Mouse (Mus musculus) C2C12 (cell line): ENCODE measurements around the gene Reck. TPM values are rescaled to one million over a fixed set of nuclear protein-coding genes. Genes with fewer than 3 reads are reported as not detected.

ENCODE experiments used
- H3K27me3 ChIP-seq: one replicate; pipeline ENCODE4 v1.6.1; 2011; ENCODE audit not compliant: control insufficient read depth, insufficient read depth, insufficient read length
- H3K36me3 ChIP-seq: one replicate; pipeline ENCODE4 v1.6.1; 2011; ENCODE audit not compliant: control insufficient read depth, insufficient read depth
- H3K4me3 ChIP-seq: one replicate; pipeline ENCODE4 v1.5.1; 2011; ENCODE audit warnings: mild to moderate bottlenecking, control low read depth; ENCODE audit not compliant: poor library complexity, insufficient read depth, severe bottlenecking
- H3K79me2 ChIP-seq: one replicate; pipeline ENCODE4 v1.6.1; 2011; ENCODE audit not compliant: control insufficient read depth, insufficient read depth
- H3K79me3 ChIP-seq: one replicate; pipeline ENCODE4 v1.6.1; 2011; ENCODE audit warnings: low read depth, control low read depth
- H3ac ChIP-seq: one replicate; pipeline ENCODE3; 2011; ENCODE audit warnings: low read depth; ENCODE audit not compliant: control insufficient read depth, insufficient read length
- CEBPB ChIP-seq: IDR thresholded peaks from one replicate; pipeline ENCODE4 v1.6.1; 2011; ENCODE audit warnings: low read depth, mild to moderate bottlenecking, control low read depth, moderate library complexity
- CTCF ChIP-seq: IDR thresholded peaks from one replicate; pipeline ENCODE4 v1.5.1; 2011; ENCODE audit not compliant: control insufficient read depth, insufficient read depth, insufficient read length
- FOSL1 ChIP-seq: IDR thresholded peaks from one replicate; pipeline ENCODE4 v1.8.0; 2011; ENCODE audit warnings: mild to moderate bottlenecking, low read length; ENCODE audit not compliant: poor library complexity, insufficient read depth, severe bottlenecking
- MAX ChIP-seq: IDR thresholded peaks from one replicate; pipeline ENCODE4 v1.6.1; 2011; ENCODE audit warnings: mild to moderate bottlenecking, control low read depth
- MYOD1 ChIP-seq: IDR thresholded peaks from one replicate; pipeline ENCODE4 v1.6.1; 2011; ENCODE audit warnings: low read depth; ENCODE audit not compliant: control insufficient read depth, insufficient read length
- MYOG ChIP-seq: IDR thresholded peaks from one replicate; pipeline ENCODE4 v1.6.1; 2011; ENCODE audit not compliant: control insufficient read depth, insufficient read length; ENCODE audit errors: extremely low read depth
- USF1 ChIP-seq: IDR thresholded peaks from one replicate; pipeline ENCODE4 v1.6.1; 2011; ENCODE audit warnings: low read depth, mild to moderate bottlenecking, control low read depth, moderate library complexity
- polyA plus RNA-seq: library from polyadenylated mRNA; unstranded; fragments of >200 nt; fragmentation: generic; extraction: Trizol; gene quantifications from one replicate; pipeline ENCODE4 v1.2.1, GENCODE M21; 2012; ENCODE audit warnings: missing spikeins

The Reck gene
- polyA plus RNA-seq, 1 experiment: 0.61 TPM

GRCm38 (mm10) chr4:43936186-43936585 is 60.9 kb downstream of the Reck start:
- H3K79me3 ChIP-seq: no peaks in the 10 kb centered on the region
- H3ac ChIP-seq: no peak overlapping the region
- H3K79me2 ChIP-seq: no peaks in the 10 kb centered on the region
- H3K4me3 ChIP-seq: no peak overlapping the region
- H3K27me3 ChIP-seq: no peaks in the 10 kb centered on the region
- TF ChIP-seq CTCF (no peak), CEBPB (no peak), MAX (no peak), MYOG (no peak), FOSL1 (no peak), USF1 (no peak), MYOD1 (no peak)
- H3K36me3 ChIP-seq: no peaks in the 10 kb centered on the region

- Histone ChIP-seq H3K79me3 (no peaks in the 10 kb centered on the region), H3K4me3 (no peak overlapping the region), H3ac (no peak overlapping the region), H3K79me2 (no peaks in the 10 kb centered on the region), H3K36me3 (no peaks in the 10 kb centered on the region), H3K27me3 (no peaks in the 10 kb centered on the region)
- TF ChIP-seq CTCF: no peak
- TF ChIP-seq CEBPB: no peak
- no peak for TF ChIP-seq MYOD1
- TF ChIP-seq FOSL1: no peak
- no peak for TF ChIP-seq MAX
- no peak for TF ChIP-seq USF1
- no peak for TF ChIP-seq MYOG
Observed at GRCm38 (mm10) chr4:43936749-43937674, 61.7 kb downstream of the Reck start.

GRCm38 (mm10) chr4:43941315-43941714 is 66.0 kb downstream of the Reck start:
- H3K36me3 ChIP-seq: no peaks in the 10 kb centered on the region
- H3K4me3 ChIP-seq: no peak overlapping the region
- H3K79me3 ChIP-seq: no peaks in the 10 kb centered on the region
- TF ChIP-seq FOSL1 (no peak), USF1 (no peak), MYOG (no peak), MYOD1 (no peak), CEBPB (no peak), MAX (no peak), CTCF (no peak)
- H3ac ChIP-seq: no peak overlapping the region
- H3K27me3 ChIP-seq: no peaks in the 10 kb centered on the region
- no peaks in the 10 kb centered on the region for H3K79me2 ChIP-seq

- TF ChIP-seq MYOD1 (no peak), MYOG (no peak), CTCF (no peak), FOSL1 (no peak), CEBPB (no peak), USF1 (no peak), MAX (no peak)
- no peaks in the 10 kb centered on the region for H3K79me2 ChIP-seq
- no peaks in the 10 kb centered on the region for H3K27me3 ChIP-seq
- H3K36me3 ChIP-seq: no peaks in the 10 kb centered on the region
- no peak overlapping the region for H3K4me3 ChIP-seq
- H3K79me3 ChIP-seq: no peaks in the 10 kb centered on the region
- no peak overlapping the region for H3ac ChIP-seq
Observed at GRCm38 (mm10) chr4:43942421-43942820, 67.1 kb downstream of the Reck start.

- Histone ChIP-seq H3K79me2 (no peaks in the 10 kb centered on the region), H3K36me3 (no peaks in the 10 kb centered on the region), H3K79me3 (no peaks in the 10 kb centered on the region), H3K4me3 (no peak overlapping the region), H3ac (no peak overlapping the region), H3K27me3 (no peaks in the 10 kb centered on the region)
- no peak for TF ChIP-seq MYOD1
- no peak for TF ChIP-seq FOSL1
- no peak for TF ChIP-seq MAX
- no peak for TF ChIP-seq CTCF
- no peak for TF ChIP-seq MYOG
- TF ChIP-seq USF1: no peak
- TF ChIP-seq CEBPB: no peak
Observed at GRCm38 (mm10) chr4:43947571-43947970, 72.2 kb downstream of the Reck start.
